Comparison of ENCODE assay signal across 22 mouse cellular contexts in genomic region chr2:125383273-125383641, GRCm38 (mm10).
DNase-seq lines count a peak whose midpoint lies in the region; ATAC-seq and TF ChIP-seq lines count a peak whose summit lies in the region.
"Had no signal": no experiment of that assay in that cellular context is flagged by ENCODE, and none has a peak within 500 bp of the region (broad histone marks: within the 10 kb centered on the region; RNA-seq: fewer than 3 reads in every experiment).

No protein-coding gene starts in this region.

- H3K9me3 ChIP-seq in lung, embryonic 16.5 days (ENCODE audit: control insufficient read depth, low read length), result no peaks in the 10 kb centered on the region
- H3K9me3 ChIP-seq: forebrain, embryonic 15.5 days; heart, embryonic 10.5 days; heart, embryonic 13.5 days had no signal

- peaks cover 9% of the 10 kb centered on the region; the same call in 1 of the 2 replicates for H3K36me3 ChIP-seq in lung, embryonic 16.5 days (ENCODE audit: control insufficient read depth, insufficient read depth, low read length)

- H3K4me2 ChIP-seq in lung, embryonic 16.5 days (ENCODE audit: low read depth, low read length), result no peak overlapping the region
- H3K4me2 ChIP-seq: forebrain, embryonic 15.5 days; heart, embryonic 13.5 days; hindbrain, embryonic 14.5 days had no signal

- H3K9ac ChIP-seq in lung, embryonic 16.5 days (ENCODE audit: low read length), result no peak overlapping the region
- H3K9ac ChIP-seq: forebrain, embryonic 15.5 days; heart, embryonic 13.5 days; hindbrain, embryonic 14.5 days had no signal

- no peak for DNase-seq in lung, postnatal 4 days
- DNase-seq in NIH3T3 (ENCODE audit: low read depth), result peak; percentile 13
- DNase-seq in right cerebral cortex, adult 2 months (ENCODE audit: low spot score in 2 of 2), result no peak
- no peak for DNase-seq in layer of hippocampus, adult 2 months (ENCODE audit: low spot score in 2 of 2)
- DNase-seq: adrenal gland, adult 8-10 months; adrenal gland, postnatal 25 days; cerebellum, adult 11-12 months; cerebellum, adult 9-10 months; cerebellum, postnatal 14 days; gastrocnemius, postnatal 10 days; heart, adult 2 months; heart, postnatal 14 days; heart, postnatal 4 days had no signal

- ATAC-seq in lung, embryonic 16.5 days (ENCODE audit: low read depth), result no peak
- ATAC-seq: forebrain, embryonic 15.5 days; hindbrain, postnatal 0 days; inflammation-experienced regulatory T-cells, adult 6 months; intestine, embryonic 16.5 days had no signal

- 76% methylated on average over 7 of the region's 7 CpGs for WGBS in lung, embryonic 16.5 days

- peak overlapping the region; percentile 44 for H3K27ac ChIP-seq in lung, embryonic 16.5 days (ENCODE audit: low read length)
- H3K27ac ChIP-seq in embryonic fibroblast, embryonic 13.5 days (ENCODE audit: insufficient read depth, low read length), result peak overlapping the region; percentile 81
- no peak overlapping the region for H3K27ac ChIP-seq in layer of hippocampus, adult 2 months
- H3K27ac ChIP-seq: forebrain, embryonic 15.5 days; heart, embryonic 10.5 days; heart, embryonic 13.5 days; hindbrain, embryonic 14.5 days; hindbrain, postnatal 0 days had no signal

- peaks cover 8% of the 10 kb centered on the region for H3K4me1 ChIP-seq in lung, embryonic 16.5 days (replicated peaks; ENCODE audit: control insufficient read depth, insufficient read depth, low read length)
- peaks cover 7% of the 10 kb centered on the region for H3K4me1 ChIP-seq in embryonic fibroblast, embryonic 13.5 days (ENCODE audit: control insufficient read depth, insufficient read depth, low read length)
- H3K4me1 ChIP-seq: forebrain, embryonic 15.5 days had no signal

- H3K4me3 ChIP-seq in lung, embryonic 16.5 days (ENCODE audit: low read length), result no peak overlapping the region
- no peak overlapping the region for H3K4me3 ChIP-seq in embryonic fibroblast, embryonic 13.5 days (ENCODE audit: insufficient read depth, low read length)
- no peak overlapping the region for H3K4me3 ChIP-seq in layer of hippocampus, adult 2 months
- H3K4me3 ChIP-seq: forebrain, embryonic 15.5 days; heart, adult 2 months; heart, embryonic 10.5 days; heart, embryonic 13.5 days had no signal

- TF ChIP-seq CTCF in embryonic fibroblast, embryonic 13.5 days (IDR thresholded peaks at IDR 0.05; ENCODE audit: borderline replicate concordance, insufficient read depth, low read length), result no peak
- TF ChIP-seq CTCF in layer of hippocampus, adult 2 months (conservative IDR thresholded peaks at IDR 0.05), result no peak

- H3K27me3 ChIP-seq in lung, embryonic 16.5 days (ENCODE audit: control insufficient read depth, insufficient read depth, low read depth, low read length), result no peaks in the 10 kb centered on the region
- H3K27me3 ChIP-seq: forebrain, embryonic 15.5 days; heart, embryonic 13.5 days had no signal

- TF ChIP-seq POLR2A in embryonic fibroblast, embryonic 13.5 days (IDR thresholded peaks at IDR 0.05; ENCODE audit: low read depth, low read length), result no peak
